Mouse (Mus musculus) kidney, postnatal 4 days (tissue): ENCODE data around the gene Rpn1.

Source experiments
- DNase-seq, 2 experiments: peaks; one replicate each; pipeline ENCODE4 v3.0.0; 2021; ENCODE audit warnings: mixed read lengths in 2 of 2

The Rpn1 gene

GRCm38 (mm10) chr6:88084278-88085151 is at the start of gene Rpn1:
Rpn1 (plus strand) TSS chr6:88084482.
- DNase-seq = peak; percentile 99 to 100

GRCm38 (mm10) chr6:88037471-88038045 is 46.7 kb upstream of the Rpn1 start:
- DNase-seq = no peak

GRCm38 (mm10) chr6:88039426-88039825 is 44.9 kb upstream of the Rpn1 start:
- DNase-seq = no peak

- DNase-seq = no peak
These were observed 43.1 kb upstream of the Rpn1 start for GRCm38 (mm10) chr6:88041221-88041620.

- no peak for DNase-seq
These were observed 41.9 kb upstream of the Rpn1 start for GRCm38 (mm10) chr6:88042336-88042735.

GRCm38 (mm10) chr6:88044234-88044576 is 40.1 kb upstream of the Rpn1 start:
- DNase-seq = no peak

- DNase-seq = peak; percentile 96 to 98
These were observed 39.5 kb upstream of the Rpn1 start, which contains the start of gene Rab7 for GRCm38 (mm10) chr6:88044577-88045405. Rab7 (minus strand) TSS chr6:88045270.

- DNase-seq = peak in 1 of 2 experiments; percentile 18
These were observed 38.9 kb upstream of the Rpn1 start for GRCm38 (mm10) chr6:88045406-88045766.

- no peak for DNase-seq
These were observed 36.4 kb upstream of the Rpn1 start for GRCm38 (mm10) chr6:88047853-88048252.

GRCm38 (mm10) chr6:88049008-88049407 is 35.3 kb upstream of the Rpn1 start:
- peak in 1 of 2 experiments; percentile 22 for DNase-seq

GRCm38 (mm10) chr6:88051206-88051605 is 33.1 kb upstream of the Rpn1 start:
- no peak for DNase-seq

GRCm38 (mm10) chr6:88053228-88054080 is 30.8 kb upstream of the Rpn1 start:
- DNase-seq = no peak

- no peak for DNase-seq
These were observed 30.0 kb upstream of the Rpn1 start for GRCm38 (mm10) chr6:88054081-88054835.

GRCm38 (mm10) chr6:88055663-88056062 is 28.6 kb upstream of the Rpn1 start:
- DNase-seq = no peak

- DNase-seq = no peak
These were observed 27.4 kb upstream of the Rpn1 start for GRCm38 (mm10) chr6:88056866-88057265.

GRCm38 (mm10) chr6:88059903-88060302 is 24.4 kb upstream of the Rpn1 start:
- no peak for DNase-seq

GRCm38 (mm10) chr6:88060602-88061001 is 23.7 kb upstream of the Rpn1 start:
- no peak for DNase-seq

GRCm38 (mm10) chr6:88061406-88061805 is 22.9 kb upstream of the Rpn1 start:
- no peak for DNase-seq

GRCm38 (mm10) chr6:88062398-88062797 is 21.9 kb upstream of the Rpn1 start:
- no peak for DNase-seq

GRCm38 (mm10) chr6:88064072-88064642 is 20.1 kb upstream of the Rpn1 start:
- DNase-seq = no peak

GRCm38 (mm10) chr6:88065116-88065515 is 19.2 kb upstream of the Rpn1 start:
- peak; percentile 59 to 72 for DNase-seq
